Comparison of ENCODE assay signal across 31 mouse cellular contexts in genomic region chr15:82931436-82931835, GRCm38 (mm10).
"Had no signal": no experiment of that assay in that cellular context is flagged by ENCODE, and none has a peak within 500 bp of the region (broad histone marks: within the 10 kb centered on the region; RNA-seq: fewer than 3 reads in every experiment).

No protein-coding gene starts in this region.

- H3K27me3 ChIP-seq: midbrain, embryonic 15.5 days had no signal

- H3K4me1 ChIP-seq: liver, embryonic 13.5 days; liver, embryonic 15.5 days had no signal

- H3K4me2 ChIP-seq: limb, embryonic 12.5 days; limb, embryonic 13.5 days; limb, embryonic 15.5 days; liver, embryonic 11.5 days; liver, embryonic 12.5 days; liver, embryonic 13.5 days; liver, embryonic 15.5 days; lung, embryonic 14.5 days; lung, embryonic 15.5 days; midbrain, embryonic 12.5 days; midbrain, embryonic 13.5 days; midbrain, embryonic 15.5 days had no signal

- H3K4me3 ChIP-seq: left cerebral cortex, adult 2 months; limb, embryonic 10.5 days; limb, embryonic 12.5 days; limb, embryonic 13.5 days; limb, embryonic 15.5 days; liver, embryonic 12.5 days; liver, embryonic 13.5 days; liver, embryonic 15.5 days; lung, embryonic 15.5 days; megakaryocyte, embryonic 14.5 days; midbrain, embryonic 10.5 days; midbrain, embryonic 12.5 days; midbrain, embryonic 13.5 days; midbrain, embryonic 15.5 days; myocyte had no signal

- DNase-seq: left cerebral cortex, postnatal 4 days; liver; liver, embryonic 13.5 days; liver, postnatal 0 days; lung, adult 18-20 months; lung, adult 2 months; lung, embryonic 14.5 days; lung, postnatal 10 days; lung, postnatal 14 days; lung, postnatal 36 days; lung, postnatal 4 days; midbrain, embryonic 14.5 days had no signal

- H3K9me3 ChIP-seq: limb, embryonic 10.5 days; limb, embryonic 12.5 days; limb, embryonic 13.5 days; limb, embryonic 15.5 days; liver, embryonic 12.5 days; liver, embryonic 13.5 days; liver, embryonic 15.5 days; lung, embryonic 15.5 days; megakaryocyte, embryonic 14.5 days; midbrain, embryonic 10.5 days; midbrain, embryonic 12.5 days; midbrain, embryonic 13.5 days; midbrain, embryonic 15.5 days had no signal

- H3K36me3 ChIP-seq: limb, embryonic 10.5 days; limb, embryonic 12.5 days; limb, embryonic 13.5 days; limb, embryonic 15.5 days; liver, embryonic 12.5 days; liver, embryonic 13.5 days; liver, embryonic 15.5 days; lung, embryonic 15.5 days; midbrain, embryonic 10.5 days; midbrain, embryonic 12.5 days; midbrain, embryonic 13.5 days; midbrain, embryonic 15.5 days had no signal

- H3K9ac ChIP-seq: limb, embryonic 12.5 days; limb, embryonic 13.5 days; limb, embryonic 15.5 days; liver, embryonic 12.5 days; liver, embryonic 13.5 days; liver, embryonic 14.5 days; liver, embryonic 15.5 days; liver, postnatal 0 days; lung, embryonic 14.5 days; lung, embryonic 15.5 days; midbrain, embryonic 12.5 days; midbrain, embryonic 13.5 days; midbrain, embryonic 15.5 days had no signal

- ATAC-seq: liver, embryonic 12.5 days; liver, postnatal 0 days; lung, postnatal 0 days; midbrain, embryonic 13.5 days; midbrain, embryonic 15.5 days; midbrain, embryonic 16.5 days had no signal

- H3K27ac ChIP-seq: left cerebral cortex, adult 2 months; limb, embryonic 10.5 days; limb, embryonic 12.5 days; limb, embryonic 13.5 days; limb, embryonic 15.5 days; liver, embryonic 12.5 days; liver, embryonic 13.5 days; liver, embryonic 14.5 days; liver, embryonic 15.5 days; lung, embryonic 15.5 days; macrophage; midbrain, embryonic 10.5 days; midbrain, embryonic 12.5 days; midbrain, embryonic 13.5 days; midbrain, embryonic 15.5 days had no signal
